Mouse (Mus musculus): ENCODE results near the gene Dkkl1.

The Dkkl1 gene

GRCm38 (mm10) chr7:45172974-45173373 lies 39.0 kb downstream of the Dkkl1 start:
- CTCF ChIA-PET = interaction anchor here (0.6 to 5.7 kb wide), 24 partner anchors 8 to 194 kb away, joined by 3 to 37 read pairs (median 4); partner anchors contain the start of genes Aldh16a1 (in 2 of the 4), Ccdc155 (in 2 of the 4), Pih1d1 (in 1 of the 4) and Ppfia3 (in 1 of the 4)
- POLR2A ChIA-PET = interaction anchor here in 3 of 4 experiments (0.7 to 3.2 kb wide), 12 partner anchors 9 to 125 kb away, joined by 3 to 20 read pairs (median 4); partner anchors contain the start of genes Aldh16a1 (in 2 of the 3), Slc17a7 (in 2 of the 3) and Rps11 (in 1 of the 3)

GRCm38 (mm10) chr7:45169495-45169894 lies 42.5 kb downstream of the Dkkl1 start:
- CTCF ChIA-PET = interaction anchor here in 1 of 4 experiments (0.9 to 5.7 kb wide), 9 partner anchors 9 to 186 kb away, joined by 3 to 34 read pairs (median 4); partner anchors contain the start of genes Aldh16a1, Pih1d1 and Tead2
- POLR2A ChIA-PET = interaction anchor here in 2 of 4 experiments (0.7 to 2.1 kb wide), 21 partner anchors 8 to 163 kb away, joined by 3 to 14 read pairs (median 4); partner anchors contain the start of genes Aldh16a1 (in 2 of the 2), Ccdc155 (in 1 of the 2), Pih1d1 (in 1 of the 2) and Pth2 (in 1 of the 2)

GRCm38 (mm10) chr7:45168656-45169055 lies 43.3 kb downstream of the Dkkl1 start:
- POLR2A ChIA-PET = interaction anchor here in 3 of 4 experiments (0.6 to 2.1 kb wide), 23 partner anchors 8 to 232 kb away, joined by 3 to 14 read pairs (median 4); partner anchors contain the start of genes Aldh16a1 (in 3 of the 3), Pih1d1 (in 2 of the 3), Pth2 (in 1 of the 3) and Scaf1 (in 1 of the 3)
- CTCF ChIA-PET = interaction anchor here in 1 of 4 experiments (0.6 to 5.7 kb wide), 9 partner anchors 8 to 157 kb away, joined by 3 to 34 read pairs (median 4); partner anchors contain the start of genes Aldh16a1, Pih1d1 and Tead2

- ChIA-PET POLR2A (interaction anchor here in 3 of 4 experiments (0.8 to 2.1 kb wide), 12 partner anchors 10 to 175 kb away, joined by 3 to 14 read pairs (median 4); partner anchors contain the start of genes Aldh16a1 (in 3 of the 3) and Pih1d1 (in 3 of the 3)), CTCF (interaction anchor here in 1 of 4 experiments (1.1 to 5.7 kb wide), 2 partner anchors 13 kb away, joined by 3 to 34 read pairs; partner anchors contain the start of genes Aldh16a1 and Pih1d1)
These were observed 44.0 kb downstream of the Dkkl1 start for GRCm38 (mm10) chr7:45167761-45168445.

GRCm38 (mm10) chr7:45166950-45167401 lies 45.0 kb downstream of the Dkkl1 start:
- ChIA-PET CTCF (interaction anchor here in 3 of 4 experiments (0.7 to 1.1 kb wide), 3 partner anchors 12 to 767 kb away, joined by 3 to 6 read pairs (median 5); partner anchors contain the start of gene Aldh16a1 (in 1 of the 3)), POLR2A (interaction anchor here in 2 of 4 experiments (0.8 to 1.7 kb wide), 6 partner anchors 11 to 176 kb away, joined by 3 to 8 read pairs (median 4); partner anchors contain the start of genes Aldh16a1 (in 1 of the 2) and Pih1d1 (in 1 of the 2))

- ChIA-PET CTCF (interaction anchor here in 3 of 4 experiments (0.5 to 1.0 kb wide), 5 partner anchors 10 to 210 kb away, joined by 3 to 5 read pairs (median 3); partner anchors contain the start of genes Flt3l (in 1 of the 3) and Gm45713 (in 1 of the 3)), POLR2A (interaction anchor here in 2 of 4 experiments (0.6 to 5.2 kb wide), 12 partner anchors 9 to 195 kb away, joined by 3 to 57 read pairs (median 4); partner anchors contain the start of genes Aldh16a1 (in 2 of the 2), Pih1d1 (in 2 of the 2) and Pth2 (in 1 of the 2))
These were observed 46.2 kb downstream of the Dkkl1 start for GRCm38 (mm10) chr7:45165701-45166100.

GRCm38 (mm10) chr7:45164833-45165232 lies 47.1 kb downstream of the Dkkl1 start:
- ChIA-PET POLR2A (interaction anchor here in 3 of 4 experiments (0.5 to 5.2 kb wide), 20 partner anchors 7 to 315 kb away, joined by 3 to 57 read pairs (median 4); partner anchors contain the start of genes Aldh16a1 (in 2 of the 3), Pih1d1 (in 2 of the 3) and Ccdc155 (in 1 of the 3)), CTCF (interaction anchor here (0.5 to 3.8 kb wide), 11 partner anchors 7 to 207 kb away, joined by 3 to 37 read pairs (median 3); no protein-coding TSS in a partner anchor)

GRCm38 (mm10) chr7:45163735-45164490 lies 48.0 kb downstream of the Dkkl1 start, which contains the start of gene Slc17a7:
TSS of gene Slc17a7 (plus strand) at chr7:45163949.
- ChIA-PET CTCF (interaction anchor here (0.5 to 3.8 kb wide), 12 partner anchors 8 to 272 kb away, joined by 3 to 37 read pairs (median 4); partner anchors contain the start of genes Aldh16a1 (in 1 of the 4) and Pih1d1 (in 1 of the 4)), POLR2A (interaction anchor here in 3 of 4 experiments (0.9 to 5.2 kb wide), 18 partner anchors 8 to 467 kb away, joined by 3 to 57 read pairs (median 4); partner anchors contain the start of genes Aldh16a1 (in 2 of the 3) and Pih1d1 (in 2 of the 3))

- ChIA-PET POLR2A (interaction anchor here in 3 of 4 experiments (0.6 to 5.2 kb wide), 23 partner anchors 8 to 468 kb away, joined by 3 to 57 read pairs (median 5); partner anchors contain the start of genes Aldh16a1 (in 2 of the 3), Pih1d1 (in 2 of the 3) and Ccdc155 (in 1 of the 3)), CTCF (interaction anchor here in 3 of 4 experiments (0.6 to 3.8 kb wide), 22 partner anchors 8 to 272 kb away, joined by 3 to 37 read pairs (median 4); partner anchors contain the start of genes Flt3l (in 2 of the 3), Aldh16a1 (in 1 of the 3), Gm45713 (in 1 of the 3) and Pih1d1 (in 1 of the 3))
These were observed 48.8 kb downstream of the Dkkl1 start for GRCm38 (mm10) chr7:45162996-45163615.

- ChIA-PET POLR2A (interaction anchor here in 3 of 4 experiments (0.6 to 5.2 kb wide), 49 partner anchors 8 to 468 kb away, joined by 3 to 57 read pairs (median 4); partner anchors contain the start of genes Ccdc155 (in 2 of the 3), Aldh16a1 (in 1 of the 3), Ftl1 (in 1 of the 3) and Nup62 (in 1 of the 3)), CTCF (interaction anchor here (0.5 to 3.8 kb wide), 82 partner anchors 8 to 697 kb away, joined by 3 to 37 read pairs (median 4); partner anchors contain the start of genes Flt3l (in 3 of the 4), Ccdc155 (in 2 of the 4), Gm45713 (in 2 of the 4) and Aldh16a1 (in 1 of the 4))
These were observed 49.4 kb downstream of the Dkkl1 start for GRCm38 (mm10) chr7:45162551-45162950.

GRCm38 (mm10) chr7:45161612-45162473 lies 50.1 kb downstream of the Dkkl1 start:
- POLR2A ChIA-PET = interaction anchor here (0.6 to 5.2 kb wide), 61 partner anchors 9 to 453 kb away, joined by 3 to 57 read pairs (median 3); partner anchors contain the start of genes Ccdc155 (in 2 of the 4), Rcn3 (in 2 of the 4), Aldh16a1 (in 1 of the 4) and Ftl1 (in 1 of the 4)
- CTCF ChIA-PET = interaction anchor here (0.5 to 3.8 kb wide), 89 partner anchors 8 to 698 kb away, joined by 3 to 37 read pairs (median 4); partner anchors contain the start of genes Flt3l (in 3 of the 4), Ccdc155 (in 2 of the 4), Gm45713 (in 2 of the 4) and Rcn3 (in 2 of the 4)

GRCm38 (mm10) chr7:45160866-45161265 lies 51.1 kb downstream of the Dkkl1 start:
- ChIA-PET CTCF (interaction anchor here in 2 of 4 experiments (1.5 to 3.5 kb wide), 7 partner anchors 8 to 521 kb away, joined by 3 to 37 read pairs (median 9); no protein-coding TSS in a partner anchor), POLR2A (interaction anchor here in 2 of 4 experiments (0.6 to 3.2 kb wide), 17 partner anchors 8 to 297 kb away, joined by 3 to 19 read pairs (median 3); partner anchors contain the start of gene Tsks (in 1 of the 2))

- CTCF ChIA-PET = interaction anchor here in 1 of 4 experiments (1.8 kb wide), 1 partner anchor 9 kb away, joined by 4 read pairs; no protein-coding TSS in a partner anchor
- POLR2A ChIA-PET = interaction anchor here in 2 of 4 experiments (0.6 to 3.2 kb wide), 6 partner anchors 9 to 123 kb away, joined by 3 to 19 read pairs (median 3); no protein-coding TSS in a partner anchor
These were observed 51.6 kb downstream of the Dkkl1 start for GRCm38 (mm10) chr7:45160316-45160800.

- ChIA-PET CTCF (interaction anchor here in 2 of 4 experiments (0.6 to 1.9 kb wide), 4 partner anchors 10 to 116 kb away, joined by 3 to 5 read pairs (median 4); no protein-coding TSS in a partner anchor), POLR2A (interaction anchor here in 2 of 4 experiments (0.7 to 1.1 kb wide), 3 partner anchors 16 to 40 kb away, joined by 3 read pairs; no protein-coding TSS in a partner anchor)
These were observed 53.0 kb downstream of the Dkkl1 start for GRCm38 (mm10) chr7:45158991-45159390.

Data from embryonic stem cell, embryonic (primary cell).